In the genomic region with DNA sequence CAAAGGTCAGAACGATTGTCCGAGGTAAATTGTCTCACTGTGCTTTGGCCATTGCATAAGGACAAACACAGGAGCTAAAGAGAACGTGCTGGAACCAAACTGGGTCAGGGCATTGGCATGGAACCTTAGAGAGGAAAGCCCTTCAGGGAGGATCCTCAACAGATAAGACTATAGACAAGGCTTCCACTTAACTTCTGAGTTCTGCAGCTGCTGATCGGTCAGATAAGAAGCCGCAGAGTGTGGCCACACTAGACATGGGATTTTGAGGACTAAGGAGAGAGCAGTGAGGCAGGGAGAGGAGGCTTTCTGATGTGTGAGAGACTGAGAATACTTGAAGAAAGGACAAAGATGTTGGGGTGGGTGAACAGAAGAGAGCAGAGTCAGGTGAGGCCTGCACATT, we compare ENCODE assay signal across 14 mouse cellular contexts.
DNase-seq lines count a peak whose midpoint lies in the region; ATAC-seq and TF ChIP-seq lines count a peak whose summit lies in the region.
"Had no signal": no experiment of that assay in that cellular context is flagged by ENCODE, and none has a peak within 500 bp of the region (broad histone marks: within the 10 kb centered on the region; RNA-seq: fewer than 3 reads in every experiment).

No protein-coding gene starts in this region.

- ATAC-seq in hindbrain, postnatal 0 days = no peak
- no peak for ATAC-seq in heart, embryonic 15.5 days (replicated peaks; ENCODE audit: insufficient number of reproducible peaks, insufficient read depth, low FRiP score, low read depth)
- peak; percentile 60 for ATAC-seq in megakaryocyte-erythroid progenitor cell, adult 5-6 weeks (replicated peaks; ENCODE audit: low FRiP score, low TSS enrichment, poor library complexity, severe bottlenecking)
- ATAC-seq: hindbrain, embryonic 16.5 days had no signal

- no peak overlapping the region for H3K4me3 ChIP-seq in hindbrain, postnatal 0 days (ENCODE audit: low read length)
- no peak overlapping the region for H3K4me3 ChIP-seq in hindbrain, embryonic 10.5 days
- no peak overlapping the region for H3K4me3 ChIP-seq in heart, embryonic 15.5 days

- no peaks in the 10 kb centered on the region for H3K9me3 ChIP-seq in hindbrain, postnatal 0 days (ENCODE audit: low read length)
- H3K9me3 ChIP-seq in hindbrain, embryonic 10.5 days = no peaks in the 10 kb centered on the region
- H3K9me3 ChIP-seq in heart, embryonic 15.5 days (replicated peaks) = no peaks in the 10 kb centered on the region

- 63% methylated on average over 5 of the region's 5 CpGs for WGBS in hindbrain, postnatal 0 days
- WGBS in hindbrain, embryonic 10.5 days = 62% methylated on average over 5 of the region's 5 CpGs
- 48% methylated on average over 5 of the region's 5 CpGs for WGBS in heart, embryonic 15.5 days

- H3K36me3 ChIP-seq in hindbrain, postnatal 0 days (ENCODE audit: insufficient read depth, low read length) = no peaks in the 10 kb centered on the region
- H3K36me3 ChIP-seq in hindbrain, embryonic 10.5 days = no peaks in the 10 kb centered on the region
- H3K36me3 ChIP-seq in heart, embryonic 15.5 days = no peaks in the 10 kb centered on the region

- H3K4me1 ChIP-seq in hindbrain, postnatal 0 days (ENCODE audit: insufficient read depth, low read length) = no peaks in the 10 kb centered on the region
- H3K4me1 ChIP-seq in hindbrain, embryonic 10.5 days (replicated peaks) = 0 out of 2 replicates have a peak, but pooled peaks cover 3% of the 10 kb centered on the region
- H3K4me1 ChIP-seq in heart, embryonic 15.5 days (replicated peaks) = peaks cover 28% of the 10 kb centered on the region

- TF ChIP-seq CTCF in hindbrain, postnatal 0 days (IDR thresholded peaks at IDR 0.05; ENCODE audit: low read depth) = no peak

- H3K27me3 ChIP-seq in hindbrain, postnatal 0 days (ENCODE audit: insufficient read depth, low read length) = no peaks in the 10 kb centered on the region
- no peaks in the 10 kb centered on the region for H3K27me3 ChIP-seq in hindbrain, embryonic 10.5 days (ENCODE audit: insufficient read depth, poor library complexity, severe bottlenecking)
- H3K27me3 ChIP-seq in heart, embryonic 15.5 days = no peaks in the 10 kb centered on the region

- DNase-seq in hindbrain, postnatal 0 days (ENCODE audit: low spot score) = no peak
- no peak for DNase-seq in hindbrain, embryonic 10.5 days (ENCODE audit: low spot score)
- DNase-seq in c-Kit-positive CD71-positive TER-119-negative erythroid progenitor cells, embryonic 14.5 days (ENCODE audit: low read depth) = peak; percentile 28
- no peak for DNase-seq in spleen, adult 12 weeks (ENCODE audit: low spot score)
- no peak for DNase-seq in left cerebral cortex, adult 18-20 months (ENCODE audit: low spot score in 2 of 2)
- no peak for DNase-seq in adrenal gland, adult 8-10 months
- DNase-seq: embryo, embryonic 11 days; gastrocnemius, postnatal 10 days; left cerebral cortex, postnatal 4 days; lung, postnatal 14 days; spleen, adult 18-20 months had no signal

- no peak overlapping the region for H3K4me2 ChIP-seq in hindbrain, postnatal 0 days (ENCODE audit: low read depth, low read length)
- H3K4me2 ChIP-seq in heart, embryonic 15.5 days = no peak overlapping the region

- peak overlapping the region; percentile 15; the same call in 1 of the 2 replicates for H3K27ac ChIP-seq in hindbrain, postnatal 0 days
- no peak overlapping the region for H3K27ac ChIP-seq in hindbrain, embryonic 10.5 days
- H3K27ac ChIP-seq in heart, embryonic 15.5 days = peak overlapping the region; percentile 79

- H3K9ac ChIP-seq in hindbrain, postnatal 0 days (replicated peaks; ENCODE audit: low read length) = no peak overlapping the region
- H3K9ac ChIP-seq in heart, embryonic 15.5 days = no peak overlapping the region
